Mouse (Mus musculus) lung, postnatal 0 days (tissue): Measurements from ENCODE around the gene Zfp598. TPM values are rescaled to one million over a fixed set of nuclear protein-coding genes. Genes with fewer than 3 reads are reported as not detected.
"Not testable (repeated sequence)": the region's sequence is repeated elsewhere in the genome, so short reads cannot be mapped to it uniquely, and the experiment has no call there.

ENCODE experiments used
- ATAC-seq: fragments of 200-750 bp; cut with Nextera tagmentation; 2 replicates; pipeline ENCODE4 v1.8.0; 2017; ENCODE audit warnings: moderate library complexity
- DNase-seq: peaks from one replicate; pipeline ENCODE4 v3.0.0-alpha.2; 2016; ENCODE audit warnings: low spot score
- H3K27ac ChIP-seq: fragments of 300-500 bp; sonication (generic); 2 replicates; pipeline ENCODE4 v1.5.1; 2014; ENCODE audit warnings: antibody characterized with exemption, mild to moderate bottlenecking, low read length, mixed read lengths
- H3K27me3 ChIP-seq: fragments of 300-500 bp; sonication (generic); replicated peaks from 2 replicates; pipeline ENCODE4 v1.6.1; 2014; ENCODE audit warnings: low read length, mixed read lengths; ENCODE audit not compliant: insufficient read depth
- H3K36me3 ChIP-seq: fragments of 300-500 bp; sonication (generic); 2 replicates; pipeline ENCODE4 v1.6.1; 2014; ENCODE audit warnings: low read length, mixed read lengths; ENCODE audit not compliant: insufficient read depth
- H3K4me1 ChIP-seq: fragments of 300-500 bp; sonication (generic); 2 replicates; pipeline ENCODE4 v1.6.1; 2014; ENCODE audit warnings: antibody characterized with exemption, low read depth, low read length, mixed read lengths; ENCODE audit not compliant: insufficient read depth
- H3K4me2 ChIP-seq: fragments of 300-500 bp; sonication (generic); replicated peaks from 2 replicates; pipeline ENCODE4 v1.6.1; 2014; ENCODE audit warnings: low read depth, mild to moderate bottlenecking, low read length, moderate library complexity, mixed read lengths
- H3K4me3 ChIP-seq: fragments of 300-500 bp; sonication (generic); 2 replicates; pipeline ENCODE4 v1.5.1; 2014; ENCODE audit warnings: low read depth, low read length
- H3K9ac ChIP-seq: fragments of 300-500 bp; sonication (generic); replicated peaks from 2 replicates; pipeline ENCODE4 v1.6.1; 2014; ENCODE audit warnings: low read depth, mild to moderate bottlenecking
- H3K9me3 ChIP-seq: fragments of 300-500 bp; sonication (generic); 2 replicates; pipeline ENCODE4 v1.6.1; 2016; ENCODE audit warnings: low read length, mixed read lengths
- CTCF ChIP-seq: IDR thresholded peaks from 2 replicates; pipeline ENCODE4 v1.5.1; 2016; ENCODE audit warnings: antibody characterized with exemption, mild to moderate bottlenecking
- EP300 ChIP-seq: IDR thresholded peaks from 2 replicates; pipeline ENCODE4 v1.6.1; 2016; ENCODE audit warnings: antibody characterized with exemption, mild to moderate bottlenecking, control low read depth
- WGBS: fragments of 180-500 bp; shearing (Covaris S2); extraction: QIAGEN DNeasy Blood & Tissue Kit; methylation state at CpG from one replicate; pipeline ENCODE4 v1.1.7; 2014; 5-methylcytosine and 5-hydroxymethylcytosine counted together
- polyA plus RNA-seq: library from polyadenylated mRNA; unstranded; fragments of >200 nt; fragmentation: Nextera tagmentation; extraction: Ambion mirVana; gene quantifications from 2 replicates; pipeline ENCODE4 v1.2.1, GENCODE M21; 2015

Gene Zfp598
- polyA plus RNA-seq, 1 experiment from 2014 or later, result 11.9 TPM

DNA sequence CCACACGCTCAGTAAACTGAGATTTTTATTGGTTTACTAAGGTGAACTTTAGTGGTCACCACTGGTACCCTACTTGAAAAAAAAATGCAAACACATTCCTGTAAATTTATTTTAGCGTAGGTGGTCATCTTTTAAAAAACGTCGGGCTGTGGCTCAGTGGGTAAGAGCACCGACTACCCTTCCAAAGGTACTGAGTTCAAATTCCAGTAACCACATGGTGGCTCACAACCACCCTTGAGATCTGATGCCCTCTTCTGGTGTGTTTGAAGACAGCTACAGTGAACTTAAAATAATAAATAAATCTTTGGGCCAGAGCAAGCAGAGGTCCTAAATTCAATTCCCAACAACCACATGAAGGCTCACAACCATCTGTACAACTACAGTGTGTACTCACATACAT, 49.5 kb downstream of the Zfp598 start:
- H3K36me3 ChIP-seq, result peaks cover 11% of the 10 kb centered on the region; the same call in 1 of the 2 replicates
- not testable (repeated sequence) for DNase-seq, H3K27ac ChIP-seq, H3K27me3 ChIP-seq, H3K9me3 ChIP-seq, ATAC-seq
- H3K9ac ChIP-seq, result peak overlapping the region; percentile 95
- peak overlapping the region; percentile 76 for H3K4me3 ChIP-seq
- 55% methylated on average over 5 of the region's 5 CpGs for WGBS
- H3K4me2 ChIP-seq, result peak overlapping the region; percentile 64
- peak; percentile 39 for TF ChIP-seq CTCF
- H3K4me1 ChIP-seq, result peaks cover 10% of the 10 kb centered on the region; the same call in 1 of the 2 replicates

DNA sequence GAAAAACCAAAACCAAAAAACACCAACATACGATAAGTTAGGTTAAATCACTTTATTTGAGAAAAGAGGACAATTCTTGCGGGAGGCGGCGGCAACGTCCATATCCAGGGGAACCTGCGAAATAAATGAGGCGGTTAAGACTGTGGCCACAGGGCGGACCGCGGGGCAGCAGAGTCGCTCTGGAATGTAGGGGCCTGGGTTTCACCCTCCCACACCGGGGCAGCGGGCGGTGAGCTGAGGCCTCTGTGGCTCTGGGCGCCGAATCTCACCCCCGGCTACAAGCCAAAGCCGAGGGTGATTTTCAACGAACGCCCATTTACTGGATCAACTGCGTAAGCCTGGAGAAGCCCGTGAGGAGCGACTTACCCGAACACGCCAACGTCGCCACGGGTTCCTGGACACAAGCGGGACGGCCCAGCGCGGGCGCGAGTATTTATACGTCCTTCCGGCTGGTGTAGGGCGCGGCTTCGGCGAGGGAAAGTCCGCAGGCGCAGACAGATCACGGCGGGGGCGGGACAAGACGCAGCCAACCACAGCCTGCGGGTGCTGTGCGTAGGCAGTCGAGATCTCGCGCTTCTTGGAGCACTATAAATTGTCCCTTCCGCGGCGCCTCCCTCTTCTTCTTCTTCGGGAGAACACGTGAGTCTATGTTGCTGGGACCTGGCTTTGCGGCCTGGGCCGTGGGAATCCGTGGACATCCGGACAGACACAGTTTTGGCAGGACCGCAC, 50.2 kb downstream of the Zfp598 start:
- DNase-seq (peak; percentile 99), ATAC-seq (peak; percentile 98)
- Histone ChIP-seq H3K4me3 (peak overlapping the region; percentile 76), H3K4me2 (peak overlapping the region; percentile 66), H3K27me3 (no peaks in the 10 kb centered on the region), H3K4me1 (peaks cover 10% of the 10 kb centered on the region; the same call in 1 of the 2 replicates), H3K36me3 (peaks cover 11% of the 10 kb centered on the region; the same call in 1 of the 2 replicates), H3K9ac (peak overlapping the region; percentile 96), H3K27ac (peak overlapping the region; percentile 92), H3K9me3 (no peaks in the 10 kb centered on the region)
- TF ChIP-seq CTCF (peak; percentile 25), EP300 (peak; percentile 76)
- WGBS, result 1% methylated on average over 61 of the region's 61 CpGs

DNA sequence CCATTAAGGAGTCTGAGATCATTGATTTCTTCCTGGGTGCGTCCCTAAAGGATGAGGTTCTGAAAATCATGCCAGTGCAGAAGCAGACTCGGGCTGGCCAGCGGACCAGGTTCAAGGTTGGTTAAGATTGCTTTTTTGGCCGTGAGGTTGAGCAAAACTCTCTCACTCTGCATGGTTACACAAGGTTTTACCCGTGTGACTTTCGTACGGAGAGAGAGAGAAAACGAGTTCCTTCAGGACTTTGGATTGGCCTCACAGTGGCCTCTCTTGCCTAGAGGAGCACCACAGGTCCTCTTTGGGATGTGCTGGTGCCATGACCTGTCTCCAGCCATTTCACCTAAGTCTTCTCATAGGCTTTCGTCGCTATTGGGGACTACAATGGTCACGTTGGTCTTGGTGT, 51.1 kb downstream of the Zfp598 start:
- Histone ChIP-seq H3K4me1 (peaks cover 10% of the 10 kb centered on the region; the same call in 1 of the 2 replicates), H3K4me3 (peak overlapping the region; percentile 76), H3K36me3 (peaks cover 11% of the 10 kb centered on the region; the same call in 1 of the 2 replicates), H3K4me2 (peak overlapping the region; percentile 66), H3K27ac (0 out of 2 replicates have a peak overlapping the region, but pooled peaks have one; percentile 92), H3K9ac (peak overlapping the region; percentile 96)
- not testable (repeated sequence) for H3K27me3 ChIP-seq, ATAC-seq, H3K9me3 ChIP-seq, DNase-seq
- WGBS, result 1% methylated on average over 10 of the region's 11 CpGs

DNA sequence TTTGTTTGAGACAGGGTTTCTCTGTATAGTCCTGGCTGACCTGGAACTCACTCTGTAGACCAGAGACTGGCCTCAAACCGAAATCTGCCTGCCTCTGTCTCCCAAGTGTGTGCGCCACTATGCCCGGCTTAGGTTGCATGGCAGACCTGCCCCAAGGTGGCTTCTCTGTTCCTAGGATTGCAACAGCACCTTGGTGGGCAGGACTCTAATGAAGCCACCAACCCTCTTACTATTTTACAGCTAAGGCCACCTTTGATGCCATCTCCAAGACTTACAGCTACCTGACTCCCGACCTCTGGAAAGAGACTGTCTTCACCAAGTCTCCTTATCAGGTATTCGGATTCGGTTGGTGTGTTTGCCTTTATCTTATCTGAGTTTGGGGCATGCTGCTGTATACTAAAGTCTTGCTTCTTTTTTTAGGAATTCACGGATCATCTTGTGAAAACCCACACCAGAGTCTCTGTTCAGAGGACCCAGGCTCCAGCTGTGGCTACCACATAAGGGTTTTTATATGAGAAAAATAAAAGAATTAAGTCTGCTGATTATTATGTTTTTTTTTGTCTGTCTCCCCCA, 52.0 kb downstream of the Zfp598 start:
- H3K4me2 ChIP-seq, result peak overlapping the region; percentile 66; the same call in 1 of the 2 replicates
- H3K4me3 ChIP-seq, H3K9ac ChIP-seq, H3K27ac ChIP-seq, H3K27me3 ChIP-seq, H3K9me3 ChIP-seq, ATAC-seq, DNase-seq: not testable (repeated sequence)
- H3K4me1 ChIP-seq, result peaks cover 10% of the 10 kb centered on the region; the same call in 1 of the 2 replicates
- 38% methylated on average over 7 of the region's 7 CpGs for WGBS
- H3K36me3 ChIP-seq, result peaks cover 11% of the 10 kb centered on the region; the same call in 1 of the 2 replicates

DNA sequence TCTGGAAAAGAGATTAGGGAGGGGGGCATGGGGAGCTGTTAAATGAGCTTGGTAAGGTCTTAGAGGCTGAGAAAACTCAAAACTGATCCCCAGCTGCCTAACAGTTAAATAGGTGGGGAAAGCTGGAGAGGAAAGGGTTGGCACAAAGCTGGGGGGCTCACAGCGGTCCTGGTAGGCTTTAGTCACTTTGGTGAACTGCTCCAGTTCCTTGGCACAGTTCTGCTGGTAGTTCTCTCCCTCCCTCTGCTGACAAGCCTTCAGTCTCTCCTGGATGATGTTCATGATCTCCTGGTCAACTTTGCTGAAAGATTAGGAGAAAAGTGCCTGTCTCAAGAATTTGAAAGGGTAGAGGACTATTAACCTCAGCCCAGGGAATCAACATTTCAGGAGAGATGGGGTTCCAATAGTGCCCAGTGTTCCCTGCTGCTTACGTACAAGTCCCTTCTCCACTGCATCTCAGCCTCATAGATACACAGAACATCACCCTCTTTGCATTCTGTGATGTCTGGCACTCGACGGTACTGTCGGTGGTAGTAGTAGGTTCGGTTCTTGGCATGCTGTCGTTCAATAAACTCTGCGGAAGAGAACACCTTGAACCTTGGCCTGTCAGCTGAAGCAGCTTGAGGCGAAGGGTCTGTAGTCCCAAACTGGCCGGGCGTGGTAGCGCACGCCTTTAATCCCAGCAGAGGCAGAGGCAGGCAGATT, 52.9 kb downstream of the Zfp598 start:
- no peak overlapping the region for H3K9ac ChIP-seq
- H3K4me3 ChIP-seq, result no peak overlapping the region
- no peaks in the 10 kb centered on the region for H3K27me3 ChIP-seq
- no peaks in the 10 kb centered on the region for H3K9me3 ChIP-seq
- H3K27ac ChIP-seq, result no peak overlapping the region
- H3K4me1 ChIP-seq, result peaks cover 10% of the 10 kb centered on the region; the same call in 1 of the 2 replicates
- H3K36me3 ChIP-seq, result peaks cover 11% of the 10 kb centered on the region; the same call in 1 of the 2 replicates
- no peak overlapping the region for H3K4me2 ChIP-seq
- DNase-seq (no peak), ATAC-seq (no peak)
- WGBS, result 31% methylated on average over 13 of the region's 13 CpGs
- no peak for TF ChIP-seq EP300
